Mouse (Mus musculus) thymus, postnatal 10 days (tissue): ENCODE results near the gene Krba1.

Source experiments
- DNase-seq, 2 experiments: peaks; one replicate each; pipeline ENCODE4 v3.0.0; 2021; ENCODE audit warnings: low spot score in 2 of 2

Krba1 gene

GRCm38 (mm10) chr6:48448527-48448926 lies 53.1 kb downstream of the Krba1 start:
- DNase-seq = no peak

GRCm38 (mm10) chr6:48452151-48452550 lies 56.8 kb downstream of the Krba1 start:
- no peak for DNase-seq

- no peak for DNase-seq
Measured at GRCm38 (mm10) chr6:48452771-48453170, 57.4 kb downstream of the Krba1 start.

- no peak for DNase-seq
Measured at GRCm38 (mm10) chr6:48464966-48465679, 69.7 kb downstream of the Krba1 start.

GRCm38 (mm10) chr6:48466715-48467114 lies 71.3 kb downstream of the Krba1 start:
- DNase-seq = no peak

- DNase-seq = no peak
Measured at GRCm38 (mm10) chr6:48467490-48467889, 72.1 kb downstream of the Krba1 start.
